Mouse (Mus musculus) thymus, postnatal 25 days (tissue): Measurements from ENCODE around the gene Mdm2.

Source experiments
- DNase-seq: peaks from one replicate; pipeline ENCODE4 v3.0.0; 2022

Mdm2 gene

GRCm38 (mm10) chr10:117680868-117681513, 29.6 kb downstream of the Mdm2 start:
- no peak for DNase-seq

- DNase-seq = no peak
Measured at GRCm38 (mm10) chr10:117679963-117680473, 30.5 kb downstream of the Mdm2 start.

- DNase-seq = no peak
Measured at GRCm38 (mm10) chr10:117679029-117679686, 31.4 kb downstream of the Mdm2 start.

DNA sequence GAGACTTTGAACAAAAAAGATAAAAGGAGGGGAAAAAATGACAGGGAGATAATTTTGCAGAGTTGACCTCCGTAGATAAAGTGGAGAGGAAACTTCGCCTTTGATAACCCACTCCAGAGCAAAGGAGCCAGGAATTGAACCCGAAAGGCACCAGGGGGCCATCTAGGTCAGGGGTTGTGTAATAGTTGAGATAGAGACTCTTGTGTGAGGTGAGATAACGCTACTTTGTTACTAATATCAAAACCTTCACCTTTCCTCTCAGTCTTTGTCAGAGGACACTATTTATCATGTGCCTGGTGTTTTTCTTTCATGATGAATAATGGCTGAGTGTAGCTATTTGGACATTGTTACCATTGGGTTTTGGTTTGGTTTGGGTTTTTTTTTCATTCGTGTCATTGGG, 32.2 kb downstream of the Mdm2 start:
- DNase-seq = no peak

GRCm38 (mm10) chr10:117677494-117678236, 32.9 kb downstream of the Mdm2 start:
- no peak for DNase-seq

DNA sequence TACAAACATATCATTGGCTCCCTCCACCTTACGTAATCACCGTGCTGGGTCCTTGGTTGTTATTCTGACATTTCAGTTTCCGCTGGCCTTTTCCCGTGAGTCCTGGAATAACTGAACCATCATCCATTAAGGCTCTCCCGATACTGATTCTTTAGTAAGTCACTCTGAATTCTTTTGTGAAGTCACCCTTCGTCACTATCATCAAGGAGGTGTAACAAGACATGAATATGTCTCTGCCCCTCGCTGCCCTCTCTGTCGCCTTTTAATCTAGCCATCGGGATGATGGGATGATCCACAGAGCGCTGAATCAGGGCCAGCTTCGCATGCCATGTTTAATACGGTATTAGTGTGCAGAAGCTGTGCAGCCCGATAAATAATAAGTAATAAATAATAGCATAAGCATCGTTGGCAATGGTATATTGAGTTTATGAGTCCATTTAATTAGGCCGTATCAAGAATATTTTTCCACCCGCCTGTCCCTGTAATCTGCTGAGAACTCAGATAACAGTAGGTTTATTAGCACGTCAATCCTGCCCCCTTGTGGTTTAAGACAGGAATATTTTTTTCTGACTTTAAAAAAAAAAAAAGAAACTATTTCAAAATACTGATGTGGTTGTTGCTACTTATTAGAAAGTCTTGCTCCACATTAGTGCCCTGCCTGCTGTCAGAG, 33.8 kb downstream of the Mdm2 start:
- peak; percentile 21 for DNase-seq

- DNase-seq = peak; percentile 35
Measured at GRCm38 (mm10) chr10:117676036-117676643, 34.4 kb downstream of the Mdm2 start.

- DNase-seq = peak; percentile 79
Measured at GRCm38 (mm10) chr10:117675096-117676035, 35.2 kb downstream of the Mdm2 start.

- no peak for DNase-seq
Measured at GRCm38 (mm10) chr10:117674359-117675019, 36.1 kb downstream of the Mdm2 start.

GRCm38 (mm10) chr10:117673913-117674312, 36.6 kb downstream of the Mdm2 start:
- no peak for DNase-seq

- DNase-seq = no peak
Measured at GRCm38 (mm10) chr10:117672693-117673092, 37.9 kb downstream of the Mdm2 start.

GRCm38 (mm10) chr10:117671930-117672666, 38.5 kb downstream of the Mdm2 start:
- DNase-seq = no peak

GRCm38 (mm10) chr10:117671266-117671665, 39.3 kb downstream of the Mdm2 start:
- DNase-seq = no peak

- no peak for DNase-seq
Measured at GRCm38 (mm10) chr10:117670791-117671190, 39.8 kb downstream of the Mdm2 start.

DNA sequence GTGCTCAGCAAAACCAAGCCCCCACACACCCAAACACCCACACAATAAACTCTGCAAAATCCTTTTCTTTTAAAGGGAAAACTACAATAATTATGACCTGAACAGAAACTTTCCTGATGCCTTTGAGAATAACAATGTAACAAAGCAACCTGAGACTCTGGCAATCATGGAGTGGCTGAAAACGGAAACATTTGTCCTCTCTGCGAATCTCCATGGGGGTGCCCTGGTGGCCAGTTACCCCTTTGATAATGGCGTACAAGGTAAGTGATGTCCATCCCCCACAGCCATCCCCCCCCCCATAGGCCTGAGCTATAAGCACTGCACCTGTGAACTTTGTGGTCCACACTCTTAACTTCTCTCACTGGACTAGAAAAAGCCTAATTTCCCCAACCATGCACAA, 40.5 kb downstream of the Mdm2 start:
- DNase-seq = no peak

GRCm38 (mm10) chr10:117669449-117670090, 41.0 kb downstream of the Mdm2 start:
- DNase-seq = no peak

DNA sequence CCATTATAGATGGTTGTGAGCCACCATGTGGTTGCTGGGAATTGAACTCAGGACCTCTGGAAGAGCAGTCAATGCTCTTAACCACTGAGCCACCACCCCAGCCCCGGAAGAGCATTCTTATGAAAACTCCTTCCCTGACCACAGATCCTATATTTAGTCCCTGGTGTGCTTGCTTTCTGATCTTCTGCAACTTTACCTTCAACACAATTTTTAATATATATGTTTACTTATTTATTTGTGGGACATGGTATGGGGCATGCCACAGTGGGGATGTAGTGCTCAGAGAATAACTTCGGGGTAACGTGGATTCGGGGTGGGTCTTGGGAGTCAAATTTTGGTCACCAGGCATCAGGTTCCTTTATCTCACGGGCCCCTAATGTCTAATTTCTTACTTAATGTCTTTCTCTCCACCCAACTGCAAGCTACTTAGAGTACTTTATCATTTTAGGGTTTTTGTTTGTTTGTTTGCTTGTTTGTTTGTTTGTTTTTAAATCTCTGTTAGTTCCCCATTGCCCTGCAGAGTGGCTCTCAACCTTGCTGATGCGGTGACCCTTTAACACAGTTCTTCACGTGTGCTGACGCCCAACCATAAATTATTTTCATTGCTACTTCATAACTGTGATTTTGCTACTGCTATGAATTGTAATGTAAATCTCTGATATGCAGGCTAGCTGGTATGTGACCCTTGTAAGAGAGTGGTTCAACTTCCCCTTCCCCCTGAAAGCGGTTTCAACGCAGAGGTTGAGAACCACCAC, 41.8 kb downstream of the Mdm2 start:
- DNase-seq = no peak

DNA sequence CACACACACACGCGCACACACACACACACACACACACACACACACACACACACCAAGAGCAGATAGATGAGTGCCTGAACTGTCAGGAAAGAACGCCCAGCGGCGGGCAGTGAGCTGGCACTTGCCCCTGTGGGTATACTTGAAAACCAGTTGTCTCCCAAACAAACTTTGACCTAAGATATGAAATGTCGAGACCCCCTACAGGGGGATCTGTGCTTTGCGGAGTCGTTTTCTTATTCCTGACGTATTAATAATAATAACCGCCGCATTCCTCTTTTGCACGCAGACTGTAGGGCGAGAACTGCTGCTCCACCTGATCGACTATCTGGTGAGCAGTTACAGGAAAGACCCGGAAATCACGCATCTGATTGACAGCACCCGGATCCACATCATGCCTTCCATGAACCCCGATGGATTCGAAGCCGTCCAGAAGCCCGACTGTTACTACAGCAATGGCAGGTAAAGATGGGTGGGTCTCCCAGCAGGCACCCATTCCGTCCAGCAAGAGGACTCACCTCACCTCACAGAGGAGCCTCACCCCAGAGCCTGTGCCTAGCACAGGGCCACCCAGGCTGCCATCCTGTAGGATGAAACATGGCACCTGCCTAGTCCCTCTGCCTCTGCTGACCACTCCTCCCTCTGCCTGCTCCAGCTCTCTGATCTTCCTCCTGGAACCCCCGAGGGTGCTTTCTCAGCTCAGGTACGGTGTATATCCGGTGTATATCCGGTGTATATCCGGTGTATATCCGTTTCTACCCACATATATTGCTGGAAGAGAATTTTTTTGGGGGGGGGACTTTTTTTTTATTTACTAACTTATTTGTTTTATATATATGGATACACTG, 42.7 kb downstream of the Mdm2 start:
- no peak for DNase-seq
